Mouse (Mus musculus): ENCODE results near the gene Hif1an.

Gene Hif1an

DNA sequence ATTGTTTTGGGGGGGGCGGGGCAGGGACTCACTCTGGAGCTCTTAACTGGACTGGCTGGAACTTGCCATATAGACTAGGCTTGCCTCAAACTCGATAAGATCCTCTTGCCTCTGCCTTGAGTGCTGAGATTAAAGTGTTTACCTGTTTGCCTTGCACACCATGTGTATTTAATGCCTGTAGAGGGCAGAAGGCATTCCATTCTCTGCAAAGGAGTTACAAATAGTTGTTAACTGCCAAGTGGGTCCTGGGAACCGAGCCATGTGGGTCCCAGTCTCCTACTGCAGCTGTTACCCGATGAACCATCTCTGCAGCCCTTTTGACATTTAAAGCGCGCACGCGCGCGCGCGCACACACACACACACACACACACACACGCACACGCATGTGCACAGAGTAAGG, 1.4 kb downstream of the Hif1an start:
- no peak for DNase-seq (ENCODE audit: low read depth, low spot score)

DNA sequence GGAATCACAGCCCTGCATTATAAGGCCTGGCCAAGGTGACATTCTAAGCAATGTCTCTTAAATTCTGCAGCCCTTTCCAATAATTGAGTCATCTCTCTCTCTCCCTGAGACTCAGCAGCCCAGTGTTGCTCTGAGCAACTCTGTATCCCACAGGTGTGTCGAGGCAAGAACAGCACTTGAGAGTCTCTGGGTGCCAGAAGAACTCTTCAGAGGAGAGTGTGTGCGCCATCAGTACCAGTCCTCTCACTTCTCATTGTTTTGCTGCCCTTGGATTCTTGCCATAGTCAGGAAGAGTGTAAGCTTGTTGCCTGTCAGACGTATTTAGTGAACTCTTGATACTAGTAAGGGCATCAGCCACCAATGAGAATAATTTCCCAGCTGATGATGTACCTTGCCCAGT, 5.1 kb downstream of the Hif1an start:
- DNase-seq (ENCODE audit: low read depth, low spot score) = no peak

DNA sequence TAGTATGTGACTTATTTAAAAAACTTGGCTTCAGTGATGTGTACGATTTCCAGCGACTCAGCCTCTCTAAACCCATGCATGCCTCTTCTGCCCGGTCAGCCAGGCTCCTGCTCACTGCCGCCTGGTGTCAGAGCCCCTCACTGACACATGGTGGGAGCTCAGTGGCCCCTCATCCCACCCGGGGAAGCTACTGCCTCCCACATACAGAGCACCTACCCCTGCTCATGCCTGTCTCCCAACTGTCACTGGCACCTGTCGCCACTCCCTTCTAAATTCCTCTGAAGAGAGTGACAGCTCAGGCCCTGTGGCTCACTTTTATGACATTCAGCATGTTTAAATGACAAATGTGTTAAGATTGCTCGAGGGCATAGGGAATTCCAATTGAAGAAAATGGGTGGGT, 13.6 kb downstream of the Hif1an start:
- no peak for DNase-seq (ENCODE audit: low read depth, low spot score)

DNA sequence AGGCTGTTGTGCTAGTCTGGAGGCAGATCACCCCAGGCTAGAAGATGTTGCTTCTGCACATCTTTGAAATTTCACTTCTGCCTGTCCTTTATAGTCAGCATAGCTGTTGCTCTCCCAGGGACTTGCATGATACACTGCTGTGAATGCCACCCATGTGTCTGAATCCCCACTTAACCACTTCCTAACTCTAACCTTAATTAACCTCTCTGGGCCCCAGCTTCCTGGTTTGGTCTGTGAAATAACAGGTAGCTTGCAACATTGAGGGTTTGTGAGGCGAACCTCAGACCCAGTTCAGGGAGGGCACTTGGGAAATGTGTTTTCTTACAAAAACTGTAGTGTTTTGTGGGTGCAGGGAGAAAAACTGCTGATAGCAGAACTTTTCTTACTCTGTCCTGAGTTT, 15.4 kb downstream of the Hif1an start:
- no peak for DNase-seq (ENCODE audit: low read depth, low spot score)

DNA sequence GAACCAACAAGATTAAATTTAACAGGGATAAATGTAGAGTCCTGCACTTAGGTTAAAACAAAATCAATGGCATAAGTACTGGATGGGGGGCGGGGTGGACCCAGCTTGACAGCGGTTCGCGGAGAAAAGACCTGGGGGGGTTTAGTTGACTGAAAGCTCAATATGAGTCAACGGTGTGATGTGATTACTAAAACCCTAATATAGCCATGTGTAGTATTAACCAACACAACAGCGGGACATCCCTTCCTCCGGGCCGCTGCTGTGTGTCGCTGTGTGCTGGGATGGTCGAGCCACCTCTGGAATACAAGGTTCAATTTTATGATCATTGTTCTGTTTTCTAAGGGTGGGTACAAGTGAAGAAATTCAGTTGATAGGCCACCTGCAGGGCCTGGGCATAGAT, 19.5 kb downstream of the Hif1an start:
- no peak for DNase-seq (ENCODE audit: low read depth, low spot score)

DNA sequence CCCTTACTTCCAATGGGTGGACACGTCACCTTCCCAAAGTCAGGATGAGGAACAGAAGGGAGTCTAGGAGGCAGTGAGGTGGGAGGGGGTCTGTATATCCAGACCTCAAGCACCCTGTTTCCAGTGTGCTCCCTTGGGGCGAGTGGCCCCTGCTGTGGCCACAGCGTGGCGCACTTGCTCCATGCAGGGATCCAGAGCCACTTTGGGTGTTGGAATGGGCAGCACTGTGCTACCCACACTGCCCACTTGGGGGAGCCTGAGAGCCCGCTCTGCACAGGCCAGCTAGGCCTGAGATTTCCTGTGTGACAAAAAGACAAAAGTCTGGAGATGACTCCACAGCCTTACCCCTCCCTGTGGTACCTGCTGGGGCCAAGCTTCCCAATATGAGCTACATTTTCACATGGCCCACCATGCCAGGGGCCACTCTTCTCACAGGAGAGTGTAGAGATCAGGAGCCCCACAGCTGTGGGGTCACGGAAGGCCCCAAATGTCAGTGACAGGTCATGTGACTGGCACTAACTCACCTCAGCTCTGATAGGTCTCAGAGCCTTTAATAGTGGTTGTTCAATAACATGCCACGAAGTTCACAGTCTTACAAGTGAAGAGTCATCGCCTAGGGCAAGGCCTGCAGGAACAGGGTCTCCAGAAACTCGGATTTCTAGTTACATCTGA, 20.1 kb downstream of the Hif1an start:
- peak; percentile 81 for DNase-seq (ENCODE audit: low read depth, low spot score)

DNA sequence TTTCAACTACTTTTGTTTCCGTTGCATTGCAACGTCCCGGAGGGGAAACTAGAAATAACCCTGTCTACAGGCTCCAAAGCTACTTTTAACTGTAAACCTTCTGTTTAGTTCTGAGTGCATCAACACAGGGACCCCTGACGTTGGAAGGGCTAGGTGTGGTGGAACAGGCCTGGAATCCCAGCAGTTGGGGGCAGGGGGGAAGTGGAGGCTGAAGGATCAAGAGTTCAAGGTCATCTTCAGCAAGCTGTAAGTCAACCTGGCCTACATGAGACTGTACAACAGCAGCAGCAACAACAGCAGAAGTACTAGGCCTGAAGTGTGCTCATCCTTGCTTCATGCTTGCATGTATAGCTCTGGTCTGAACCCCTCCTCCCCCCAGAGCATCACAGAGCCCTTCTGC, 25.4 kb downstream of the Hif1an start:
- DNase-seq (ENCODE audit: low read depth, low spot score) = peak; percentile 66

DNA sequence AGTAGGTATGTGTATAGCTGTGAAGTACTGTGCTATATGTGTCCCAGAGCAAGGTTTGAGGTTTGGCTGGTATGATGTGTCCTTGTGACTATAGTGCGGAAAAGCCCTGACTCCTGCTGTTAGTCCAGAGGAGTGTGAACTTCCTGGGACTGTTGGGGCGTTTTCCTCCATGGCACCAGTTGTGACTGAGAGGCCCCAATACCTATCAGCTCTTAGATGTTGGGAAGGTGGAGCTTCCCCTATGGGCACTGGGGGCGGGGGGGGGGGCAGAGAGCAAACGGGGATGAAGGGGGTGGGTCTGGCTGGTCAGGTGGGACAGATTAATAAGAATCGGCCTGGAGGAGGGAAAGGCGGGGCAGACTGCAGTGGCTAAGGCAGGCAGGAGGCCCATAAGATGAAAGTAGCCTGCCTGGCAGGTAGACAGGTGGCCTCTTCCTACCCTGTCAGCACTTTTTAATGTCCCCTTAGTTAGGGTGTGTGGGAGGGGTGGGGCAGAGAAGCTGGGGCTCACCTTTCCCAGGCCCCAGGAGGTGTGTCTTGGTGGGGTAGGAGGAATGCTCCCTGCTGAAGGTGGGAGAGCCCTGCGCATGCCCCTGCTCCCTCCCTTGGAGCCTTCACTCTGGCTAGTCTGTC, 27.1 kb downstream of the Hif1an start:
- DNase-seq (ENCODE audit: low read depth, low spot score) = no peak

DNA sequence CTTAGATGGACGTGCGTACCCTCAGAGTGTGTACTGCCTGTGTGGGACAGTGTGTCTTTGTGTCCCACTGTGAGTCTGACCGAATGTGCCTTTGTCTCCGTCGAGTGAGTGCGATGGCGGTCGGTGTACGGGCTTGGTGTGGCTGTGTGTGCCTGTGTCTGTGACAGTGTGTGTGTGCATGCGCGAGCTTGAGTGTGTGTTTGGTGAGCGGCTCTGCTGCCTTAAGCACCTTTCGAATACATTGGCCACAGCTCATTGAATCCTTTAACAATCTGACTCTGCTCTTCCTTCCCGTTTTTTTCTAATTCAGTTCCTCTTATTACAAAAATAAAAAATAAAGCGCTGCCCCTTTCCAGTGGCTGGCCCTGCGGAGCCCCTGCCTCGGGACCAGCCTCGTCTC, 28.3 kb downstream of the Hif1an start:
- no peak for DNase-seq (ENCODE audit: low read depth, low spot score)

DNA sequence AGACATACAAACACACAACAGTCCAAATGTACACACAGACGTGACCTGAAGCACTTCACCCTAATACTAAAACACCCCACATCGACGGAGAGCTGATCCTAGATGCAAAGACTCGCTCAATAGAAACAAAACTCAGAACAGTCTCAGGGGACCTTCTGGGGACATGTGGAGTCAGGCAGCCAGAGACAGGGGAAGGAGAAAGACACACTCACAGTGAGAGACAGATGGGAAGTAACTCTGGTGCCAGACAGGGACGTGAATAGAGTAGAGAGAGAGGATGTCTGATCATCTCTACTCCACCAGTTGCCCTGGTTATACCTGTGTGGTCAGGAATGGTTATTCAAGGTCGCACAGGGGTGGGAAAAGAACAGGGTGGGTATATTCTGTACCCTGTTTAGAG, 29.0 kb downstream of the Hif1an start:
- DNase-seq (ENCODE audit: low read depth, low spot score) = no peak

DNA sequence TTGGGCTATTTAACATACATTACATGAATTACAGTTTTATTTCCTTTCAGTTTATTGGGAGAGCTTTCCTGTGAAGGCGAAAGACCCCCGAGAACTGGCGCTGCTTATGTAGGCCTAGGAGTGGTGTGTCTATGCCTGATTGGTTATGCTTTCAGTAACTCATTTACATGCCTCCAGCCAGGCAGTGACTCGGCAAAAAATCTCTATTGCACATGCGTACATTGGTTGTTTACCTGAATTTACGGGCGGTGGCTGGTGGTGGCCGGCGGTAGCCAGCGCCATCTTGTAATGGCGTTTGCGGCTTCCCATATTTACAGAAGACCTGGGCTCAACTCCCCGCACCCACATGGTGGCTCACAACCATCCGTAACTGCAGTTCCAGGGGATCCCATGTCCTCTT, 31.5 kb downstream of the Hif1an start:
- DNase-seq (ENCODE audit: low read depth, low spot score) = peak; percentile 75

DNA sequence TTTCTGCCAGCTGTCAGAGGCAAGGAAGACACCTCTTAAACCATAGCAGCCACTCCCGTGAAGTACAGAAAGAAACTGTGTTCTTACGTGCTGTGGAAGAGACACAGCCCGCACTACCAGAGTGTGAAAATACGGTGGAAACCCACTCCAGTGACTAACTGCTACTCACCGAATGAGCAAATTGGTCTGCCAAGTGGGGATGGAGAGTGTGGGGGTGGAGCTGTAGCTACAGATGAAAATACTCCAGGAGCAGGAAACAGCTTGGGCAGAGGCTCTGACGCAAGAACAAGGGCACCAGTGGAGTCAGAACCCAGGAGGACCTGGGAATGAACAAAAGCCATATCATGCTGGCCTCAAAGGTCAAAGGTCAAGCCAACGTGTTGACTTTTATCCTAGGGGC, 55.5 kb downstream of the Hif1an start:
- no peak for DNase-seq (ENCODE audit: low read depth, low spot score)

All from R1 (cell line).